Mouse (Mus musculus): ENCODE measurements at regions not wholly inside any gene's neighbourhood (a gene's known extent, or its start where the extent isn't known, plus 50 kb on each side); places are given as distances from the start of the nearest gene placed in this dataset.
A peak's percentile ranks its signal among the peaks of the same experiment; 100 is the strongest.

DNA sequence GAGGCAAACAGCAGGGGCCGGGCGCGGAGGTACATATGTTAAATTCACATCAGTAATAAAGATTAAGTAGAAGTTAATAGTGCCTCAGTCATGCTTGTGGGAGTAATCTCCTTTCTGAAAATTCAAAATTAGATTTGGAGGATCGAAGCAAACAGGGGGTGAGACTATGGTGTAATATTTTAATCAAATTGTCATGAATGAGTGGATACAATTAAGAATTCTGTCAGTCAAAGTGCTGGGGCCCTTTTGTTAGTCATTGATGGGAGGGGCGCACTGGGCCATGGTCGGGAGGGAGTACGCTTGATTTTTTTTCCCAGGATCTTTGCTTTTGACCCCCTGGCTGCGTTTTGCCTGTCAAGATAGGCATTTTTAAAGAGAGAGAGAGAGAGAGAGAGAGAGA, 163.2 kb downstream of the Vrk1 start:
- ATAC-seq (ENCODE audit: low read depth) = no peak
- 17% methylated on average over 8 of the region's 8 CpGs for WGBS
- Histone ChIP-seq H3K27ac (replicated peaks) (peak overlapping the region; percentile 91), H3K4me1 (replicated peaks) (peaks cover 41% of the 10 kb centered on the region), H3K36me3 (no peaks in the 10 kb centered on the region), H3K4me2 (peak overlapping the region; percentile 78), H3K9ac (0 out of 2 replicates have a peak overlapping the region, but pooled peaks have one; percentile 67), H3K9me3 (no peaks in the 10 kb centered on the region), H3K27me3 (peaks cover 7% of the 10 kb centered on the region; the same call in 1 of the 2 replicates), H3K4me3 (no peak overlapping the region)

DNA sequence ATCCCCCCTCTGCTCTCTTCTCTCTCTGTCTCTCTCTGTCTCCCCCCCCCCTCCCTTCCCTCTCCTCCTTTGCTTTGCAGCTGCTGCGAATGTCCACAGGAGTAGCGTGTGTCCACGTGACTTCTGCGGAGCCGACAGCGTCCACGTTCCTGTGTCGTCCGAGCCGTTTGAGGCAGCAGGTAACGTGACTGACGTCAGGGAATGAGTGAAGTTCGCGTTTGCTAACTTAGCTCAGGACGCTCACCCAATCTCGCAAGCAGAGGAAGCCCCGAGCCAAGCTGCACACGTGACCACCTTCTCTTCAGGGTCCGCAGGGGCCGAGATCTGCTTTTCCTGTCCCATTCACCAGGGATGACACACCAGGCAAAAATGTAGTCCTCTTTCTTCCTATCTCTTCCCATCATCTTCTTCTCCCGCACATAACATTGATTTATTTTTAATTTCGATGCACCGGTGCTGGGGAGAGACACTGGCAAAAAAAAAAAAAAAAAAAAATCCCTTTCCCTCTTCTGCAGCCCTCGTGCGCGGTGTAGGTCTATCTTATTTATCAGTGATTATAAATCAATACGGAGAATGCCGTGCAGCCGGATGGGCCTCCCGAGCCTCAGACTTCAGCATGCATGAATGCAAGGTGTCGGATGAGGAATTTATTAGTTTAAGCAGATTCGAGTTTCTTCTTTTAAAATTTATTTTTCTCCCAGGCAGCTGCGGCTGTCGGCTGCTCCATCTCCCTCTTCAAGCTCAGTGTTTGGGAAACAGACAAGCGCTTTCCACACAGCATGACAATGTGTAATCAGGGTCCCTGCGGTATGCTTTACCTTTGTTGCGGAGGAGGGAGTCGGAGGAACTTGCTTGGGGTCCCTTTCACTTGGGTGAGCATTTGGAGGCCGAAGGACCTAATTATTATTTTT, 164.3 kb downstream of the Vrk1 start:
- Histone ChIP-seq H3K9ac (peak overlapping the region; percentile 67), H3K4me3 (peak overlapping the region; percentile 42), H3K27me3 (peaks cover 7% of the 10 kb centered on the region; the same call in 1 of the 2 replicates), H3K27ac (replicated peaks) (peak overlapping the region; percentile 91), H3K4me1 (replicated peaks) (peaks cover 51% of the 10 kb centered on the region), H3K4me2 (peak overlapping the region; percentile 78), H3K9me3 (no peaks in the 10 kb centered on the region), H3K36me3 (no peaks in the 10 kb centered on the region)
- peak; percentile 59 for ATAC-seq (ENCODE audit: low read depth)
- under 1% methylated on average over 39 of the region's 39 CpGs for WGBS

DNA sequence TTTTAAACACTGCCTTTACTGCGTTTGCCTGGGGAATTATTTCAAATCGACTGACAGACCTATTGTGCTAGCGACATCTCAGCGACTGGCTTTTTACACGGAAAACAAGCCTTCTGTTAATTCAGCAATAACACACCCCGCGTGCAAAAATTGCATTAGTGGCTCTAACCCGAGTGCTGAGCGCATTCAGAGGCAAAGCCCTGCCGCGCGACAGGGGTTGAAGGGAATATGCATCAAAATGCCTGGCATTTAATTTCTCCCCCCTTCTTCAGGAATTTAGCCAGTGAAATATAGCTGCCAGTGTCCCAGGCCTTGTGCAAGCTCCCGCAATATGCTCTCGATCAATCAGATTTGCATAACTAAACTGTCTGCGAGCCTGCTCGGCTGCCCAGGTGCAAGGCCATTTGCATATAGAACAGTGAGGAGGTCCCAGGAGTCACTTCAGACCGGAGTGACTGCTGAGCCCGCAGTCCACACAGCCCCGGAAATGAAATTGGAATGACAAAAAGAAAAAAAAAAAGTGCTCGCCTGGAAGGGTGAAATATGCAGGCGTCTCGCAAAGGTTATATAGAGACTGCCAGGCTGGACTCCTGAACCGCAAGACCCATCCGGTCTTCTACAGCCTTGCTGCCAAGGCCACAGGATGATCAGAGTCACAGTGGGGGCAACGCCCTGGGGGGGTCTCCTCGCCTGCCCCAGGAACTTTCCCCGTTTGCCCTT, 165.1 kb downstream of the Vrk1 start:
- peak overlapping the region; percentile 67 for H3K9ac ChIP-seq
- H3K27me3 ChIP-seq = peaks cover 7% of the 10 kb centered on the region; the same call in 1 of the 2 replicates
- WGBS = under 1% methylated on average over 27 of the region's 27 CpGs
- peaks cover 51% of the 10 kb centered on the region for H3K4me1 ChIP-seq (replicated peaks)
- no peaks in the 10 kb centered on the region for H3K9me3 ChIP-seq
- ATAC-seq (ENCODE audit: low read depth) = peak; percentile 66; the same call in 1 of the 2 replicates
- peak overlapping the region; percentile 91 for H3K27ac ChIP-seq (replicated peaks)
- peak overlapping the region; percentile 78 for H3K4me2 ChIP-seq
- H3K36me3 ChIP-seq = no peaks in the 10 kb centered on the region
- H3K4me3 ChIP-seq = peak overlapping the region; percentile 42

DNA sequence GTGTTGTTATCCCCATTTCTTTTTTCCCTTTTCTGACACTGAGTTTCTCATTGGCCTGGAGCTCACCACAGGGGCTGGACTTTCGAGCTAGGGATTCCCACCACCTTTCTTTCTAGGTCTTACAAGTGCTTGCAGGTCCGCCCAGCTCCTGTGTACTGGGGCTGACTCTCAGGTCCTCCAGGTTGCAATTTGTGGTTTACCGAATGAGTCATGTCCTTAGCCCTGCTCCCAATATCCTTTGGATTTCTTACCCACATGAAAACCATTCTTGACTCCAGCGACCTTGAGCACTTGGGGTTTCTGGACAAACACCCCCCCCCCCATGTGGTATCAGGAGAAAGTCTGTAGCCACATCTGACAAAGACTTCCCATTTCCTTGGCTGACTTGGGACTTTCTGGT, 167.3 kb downstream of the Vrk1 start:
- Histone ChIP-seq H3K27ac (replicated peaks) (no peak overlapping the region), H3K9me3 (no peaks in the 10 kb centered on the region), H3K36me3 (no peaks in the 10 kb centered on the region), H3K27me3 (peaks cover 4% of the 10 kb centered on the region; the same call in 1 of the 2 replicates), H3K4me2 (no peak overlapping the region), H3K4me1 (replicated peaks) (peaks cover 53% of the 10 kb centered on the region), H3K9ac (no peak overlapping the region), H3K4me3 (no peak overlapping the region)
- no peak for ATAC-seq (ENCODE audit: low read depth)
- 71% methylated on average over 4 of the region's 4 CpGs for WGBS

DNA sequence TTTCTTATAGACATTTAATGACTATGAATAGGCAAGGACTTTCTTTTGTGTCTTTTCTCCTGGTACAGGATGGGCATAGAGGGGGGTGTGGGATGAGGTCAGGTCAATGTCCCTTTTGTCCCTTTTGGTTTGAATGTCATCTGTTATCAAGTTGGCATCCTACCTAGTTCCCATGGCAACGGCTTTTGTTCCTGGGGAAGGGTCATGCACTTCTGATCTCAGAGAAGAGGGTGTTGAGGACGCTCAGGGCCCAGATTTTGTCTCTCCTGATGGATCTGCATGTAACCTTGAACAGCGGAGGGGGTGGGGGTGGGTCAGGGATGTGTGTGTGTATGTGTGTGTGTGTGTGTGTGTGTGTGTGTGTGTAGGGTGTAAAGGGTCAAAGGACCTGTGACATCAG, 167.8 kb downstream of the Vrk1 start:
- WGBS = 47% methylated on average over 3 of the region's 3 CpGs
- H3K9me3 ChIP-seq = no peaks in the 10 kb centered on the region
- H3K4me3 ChIP-seq = no peak overlapping the region
- H3K27ac ChIP-seq (replicated peaks) = no peak overlapping the region
- H3K36me3 ChIP-seq = no peaks in the 10 kb centered on the region
- ATAC-seq (ENCODE audit: low read depth) = no peak
- H3K27me3 ChIP-seq = peaks cover 2% of the 10 kb centered on the region; the same call in 1 of the 2 replicates
- H3K9ac ChIP-seq = no peak overlapping the region
- peaks cover 54% of the 10 kb centered on the region for H3K4me1 ChIP-seq (replicated peaks)
- H3K4me2 ChIP-seq = no peak overlapping the region

DNA sequence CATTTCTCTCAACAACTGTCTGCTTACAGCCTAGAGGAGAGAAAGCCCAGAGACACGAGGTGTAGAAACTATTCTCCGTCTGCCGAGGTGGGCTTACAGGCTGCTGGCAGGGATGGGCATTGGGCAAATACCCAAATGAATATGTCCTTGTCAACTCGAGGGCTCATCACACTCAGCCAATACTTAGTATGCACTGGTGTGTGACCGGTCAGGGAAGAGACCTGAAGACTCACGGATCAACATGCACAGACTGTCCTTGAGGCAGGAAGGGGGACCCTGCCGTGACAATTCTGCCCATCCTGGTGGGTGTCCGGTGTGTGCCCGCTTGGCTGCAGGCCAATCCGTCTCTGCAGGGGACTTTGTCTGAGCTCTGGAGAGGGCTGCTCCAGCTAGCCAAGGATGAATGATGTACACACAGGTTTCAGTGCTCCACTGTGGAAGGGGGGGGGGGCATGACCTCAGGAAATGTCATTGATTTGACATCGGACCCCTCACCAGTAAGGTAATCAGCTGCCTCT, 168.7 kb downstream of the Vrk1 start:
- no peak for ATAC-seq (ENCODE audit: low read depth)
- H3K27ac ChIP-seq (replicated peaks) = no peak overlapping the region
- H3K9me3 ChIP-seq = no peaks in the 10 kb centered on the region
- H3K27me3 ChIP-seq = no peaks in the 10 kb centered on the region; the same call in 1 of the 2 replicates
- no peaks in the 10 kb centered on the region for H3K36me3 ChIP-seq
- no peak overlapping the region for H3K4me2 ChIP-seq
- no peak overlapping the region for H3K9ac ChIP-seq
- no peak overlapping the region for H3K4me3 ChIP-seq
- WGBS = 56% methylated on average over 11 of the region's 11 CpGs
- peaks cover 45% of the 10 kb centered on the region for H3K4me1 ChIP-seq (replicated peaks)

DNA sequence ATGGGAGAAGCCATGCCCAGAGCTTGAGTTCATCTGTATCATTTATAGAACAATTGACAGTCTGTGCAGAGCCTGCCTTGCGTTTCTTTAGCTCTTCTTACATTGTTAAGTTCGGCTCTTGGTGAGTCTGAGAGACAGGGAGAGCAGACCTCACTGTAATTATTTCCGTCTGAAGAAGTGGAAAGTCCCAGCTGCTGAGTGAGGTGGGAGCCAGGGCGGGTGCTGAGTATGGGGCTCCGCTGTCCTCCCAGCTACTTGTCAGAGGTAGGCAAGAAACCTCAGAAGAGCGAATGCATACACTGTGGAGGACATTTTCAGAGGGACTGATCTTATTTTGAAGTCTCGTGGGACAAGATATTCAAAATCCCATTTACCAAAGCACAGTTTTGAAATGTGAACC, 172.9 kb downstream of the Vrk1 start:
- peaks cover 23% of the 10 kb centered on the region for H3K4me1 ChIP-seq (replicated peaks)
- WGBS = 83% methylated on average over 7 of the region's 7 CpGs
- H3K9me3 ChIP-seq = no peaks in the 10 kb centered on the region
- H3K27me3 ChIP-seq = no peaks in the 10 kb centered on the region
- H3K9ac ChIP-seq = no peak overlapping the region
- H3K36me3 ChIP-seq = no peaks in the 10 kb centered on the region
- H3K27ac ChIP-seq (replicated peaks) = no peak overlapping the region
- no peak overlapping the region for H3K4me2 ChIP-seq
- H3K4me3 ChIP-seq = no peak overlapping the region
- ATAC-seq (ENCODE audit: low read depth) = no peak

DNA sequence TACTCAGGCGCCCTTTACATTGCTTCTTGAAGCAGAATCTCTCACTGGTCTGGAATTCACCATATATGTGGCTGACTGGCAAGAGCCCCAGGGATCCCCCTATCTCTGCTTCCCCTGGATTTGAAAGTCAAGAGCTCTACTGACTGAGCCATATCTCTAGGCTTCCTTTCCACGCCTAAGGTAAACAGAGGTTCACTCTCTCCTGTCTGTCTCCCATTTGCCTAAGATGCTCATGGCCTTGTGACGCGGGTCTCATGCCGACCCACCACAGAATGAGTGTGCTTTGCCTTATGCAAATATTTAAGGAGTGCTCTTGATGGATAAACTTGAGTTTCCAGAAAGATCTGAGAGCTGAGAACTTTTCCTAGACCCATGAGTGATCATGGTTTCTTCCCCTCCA, 173.9 kb downstream of the Vrk1 start:
- Histone ChIP-seq H3K9ac (no peak overlapping the region), H3K9me3 (no peaks in the 10 kb centered on the region), H3K4me3 (no peak overlapping the region), H3K36me3 (no peaks in the 10 kb centered on the region), H3K4me2 (no peak overlapping the region), H3K27ac (replicated peaks) (no peak overlapping the region), H3K27me3 (no peaks in the 10 kb centered on the region), H3K4me1 (replicated peaks) (peaks cover 14% of the 10 kb centered on the region)
- no peak for ATAC-seq (ENCODE audit: low read depth)
- WGBS = 96% methylated on average over 5 of the region's 5 CpGs

DNA sequence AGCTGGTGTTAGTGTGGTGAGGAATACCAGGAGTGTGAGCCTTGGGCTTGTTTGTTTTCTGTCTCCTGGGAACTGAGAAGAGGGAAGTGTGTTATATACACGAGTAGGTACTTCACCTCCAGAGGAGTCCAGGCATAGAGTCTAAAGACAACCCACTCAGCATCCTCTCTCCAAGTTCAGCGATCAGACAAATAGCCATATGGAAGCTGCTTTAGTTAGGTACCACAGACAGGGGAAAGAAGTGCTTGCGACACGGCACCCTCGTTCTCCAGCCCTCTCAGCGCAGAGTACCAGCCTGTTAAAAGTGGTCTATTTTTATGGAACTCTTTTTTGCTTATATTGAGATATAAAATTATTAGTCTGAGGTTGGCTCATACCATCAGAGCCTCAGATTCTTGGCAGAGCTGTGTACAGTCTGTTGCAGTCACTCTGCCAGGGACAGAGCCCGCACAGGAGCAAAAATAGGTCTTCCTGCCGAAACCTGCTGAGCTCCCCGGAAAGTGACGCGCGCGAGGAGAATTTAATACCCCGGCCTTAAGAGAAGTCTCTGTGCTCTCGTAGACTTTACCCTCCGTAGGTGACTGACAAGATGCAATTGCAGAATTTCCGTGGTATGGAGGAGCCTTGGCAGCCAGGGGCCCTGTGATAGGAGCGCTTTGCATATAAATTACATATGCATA, 175.5 kb downstream of the Vrk1 start:
- 71% methylated on average over 18 of the region's 18 CpGs for WGBS
- Histone ChIP-seq H3K27ac (replicated peaks) (no peak overlapping the region), H3K4me3 (no peak overlapping the region), H3K9ac (no peak overlapping the region), H3K4me1 (replicated peaks) (peaks cover 12% of the 10 kb centered on the region), H3K36me3 (no peaks in the 10 kb centered on the region), H3K9me3 (no peaks in the 10 kb centered on the region), H3K27me3 (no peaks in the 10 kb centered on the region), H3K4me2 (no peak overlapping the region)
- no peak for ATAC-seq (ENCODE audit: low read depth)

DNA sequence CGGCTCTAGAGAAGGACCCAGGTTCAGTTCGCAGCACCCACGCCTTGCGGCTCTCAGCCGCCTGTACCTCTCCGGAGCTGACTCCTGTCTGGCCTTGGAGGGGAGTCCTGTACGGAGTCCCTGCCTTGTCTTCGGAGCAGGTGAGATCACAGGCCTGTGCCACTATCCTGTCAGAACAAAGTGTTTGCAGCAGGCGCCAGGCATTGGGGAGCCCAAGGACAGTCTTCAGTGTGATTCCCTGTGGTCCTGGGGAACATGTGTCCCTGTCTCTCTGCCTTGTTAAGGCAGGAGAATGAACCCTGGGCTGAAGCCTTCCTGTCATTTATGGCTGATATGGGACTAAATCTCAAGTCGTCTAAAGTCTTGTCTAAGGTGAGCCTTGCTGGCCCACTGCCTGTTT, 176.5 kb downstream of the Vrk1 start:
- Histone ChIP-seq H3K36me3 (no peaks in the 10 kb centered on the region), H3K27ac (replicated peaks) (no peak overlapping the region), H3K4me3 (no peak overlapping the region), H3K9me3 (no peaks in the 10 kb centered on the region), H3K4me2 (no peak overlapping the region), H3K9ac (no peak overlapping the region), H3K27me3 (no peaks in the 10 kb centered on the region), H3K4me1 (replicated peaks) (peaks cover 12% of the 10 kb centered on the region; the same call in 1 of the 2 replicates)
- 89% methylated on average over 10 of the region's 10 CpGs for WGBS
- no peak for ATAC-seq (ENCODE audit: low read depth)

DNA sequence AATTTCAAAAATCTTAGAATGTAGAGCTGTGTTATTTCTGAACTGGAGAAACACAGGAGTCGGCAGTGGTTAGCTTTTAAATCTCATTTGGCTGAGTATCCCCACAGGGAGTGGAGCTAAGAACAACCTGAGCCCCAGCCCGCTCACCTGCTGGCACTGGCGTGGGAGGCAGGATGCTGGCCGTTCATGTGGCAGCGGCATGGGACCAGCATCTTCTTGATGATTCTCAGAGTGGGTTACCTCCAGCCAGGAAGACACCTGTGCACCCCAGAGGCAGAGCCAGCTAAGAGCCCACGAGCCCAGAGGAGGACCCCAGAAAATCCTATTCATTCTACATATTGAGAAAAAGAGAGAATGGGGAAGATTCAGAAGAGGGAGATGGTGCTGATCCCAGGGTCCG, 181.7 kb downstream of the Vrk1 start:
- no peaks in the 10 kb centered on the region for H3K36me3 ChIP-seq
- no peak overlapping the region for H3K9ac ChIP-seq
- 90% methylated on average over 7 of the region's 7 CpGs for WGBS
- H3K4me2 ChIP-seq = no peak overlapping the region
- H3K27ac ChIP-seq (replicated peaks) = no peak overlapping the region
- H3K4me3 ChIP-seq = no peak overlapping the region
- H3K4me1 ChIP-seq (replicated peaks) = 0 out of 2 replicates have a peak, but pooled peaks cover 3% of the 10 kb centered on the region
- H3K27me3 ChIP-seq = no peaks in the 10 kb centered on the region
- no peaks in the 10 kb centered on the region for H3K9me3 ChIP-seq
- no peak for ATAC-seq (ENCODE audit: low read depth)
